Mouse (Mus musculus) ES-E14 (cell line): ENCODE data around the gene Gm11554.

Experiments
- CHD2 ChIP-seq: IDR thresholded peaks from 2 replicates; pipeline ENCODE4 v1.6.1; 2014; ENCODE audit warnings: mild to moderate bottlenecking, low read depth, low read length, inconsistent platforms
- HCFC1 ChIP-seq: IDR thresholded peaks from 2 replicates; pipeline ENCODE4 v1.6.1; 2012; ENCODE audit warnings: low read length, inconsistent platforms, borderline replicate concordance; ENCODE audit not compliant: insufficient read depth
- MAFK ChIP-seq: IDR thresholded peaks from 2 replicates; pipeline ENCODE4 v1.6.1; 2014; ENCODE audit warnings: mild to moderate bottlenecking, low read depth, low read length, inconsistent platforms; ENCODE audit not compliant: insufficient read depth
- ZNF384 ChIP-seq: IDR thresholded peaks from 2 replicates; pipeline ENCODE4 v1.6.1; 2012; ENCODE audit warnings: low read depth, low read length, inconsistent platforms

DNA sequence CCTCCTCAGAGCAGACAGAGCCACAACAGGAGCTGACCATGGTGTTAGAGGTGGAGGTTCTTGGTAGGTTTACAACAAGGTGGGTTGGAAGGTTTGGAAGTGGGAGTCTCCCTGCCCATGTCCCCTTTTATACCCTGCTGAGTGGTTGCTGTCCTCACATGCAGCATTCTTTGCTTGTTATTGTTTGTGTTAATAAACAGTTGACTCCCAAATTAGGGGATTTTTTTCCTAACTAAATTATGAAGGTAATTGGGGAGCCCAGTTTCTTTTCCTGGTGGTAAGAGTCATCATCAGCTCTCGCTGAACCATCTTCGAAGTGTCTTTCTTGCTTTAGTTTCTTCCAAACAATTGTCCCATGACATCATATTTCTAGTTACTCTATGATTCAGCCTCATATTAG lies 23.6 kb downstream of the Gm11554 start, which contains the start of gene Krtap4-8:
- TF ChIP-seq MAFK (no peak), HCFC1 (no peak), CHD2 (no peak), ZNF384 (no peak)
